Mouse (Mus musculus) limb, embryonic 13.5 days (tissue): ENCODE data around the gene Dexi. TPM values are rescaled to one million over a fixed set of nuclear protein-coding genes. Genes with fewer than 3 reads are reported as not detected.

Experiments used
- ATAC-seq: fragments of 200-750 bp; cut with Nextera tagmentation; 2 replicates; pipeline ENCODE4 v1.8.0; 2017; ENCODE audit warnings: low read depth, moderate number of reproducible peaks, moderate TSS enrichment; ENCODE audit not compliant: low FRiP score
- H3K27ac ChIP-seq: fragments of 300-500 bp; sonication (generic); 2 replicates; pipeline ENCODE4 v1.5.1; 2015; ENCODE audit warnings: inconsistent platforms, mild to moderate bottlenecking, moderate library complexity
- H3K27me3 ChIP-seq: fragments of 300-500 bp; sonication (generic); 2 replicates; pipeline ENCODE4 v1.6.1; 2015; ENCODE audit warnings: mild to moderate bottlenecking, inconsistent platforms
- H3K36me3 ChIP-seq: fragments of 300-500 bp; sonication (generic); 2 replicates; pipeline ENCODE4 v1.6.1; 2015; ENCODE audit warnings: inconsistent platforms, mild to moderate bottlenecking, moderate library complexity
- H3K4me1 ChIP-seq: fragments of 300-500 bp; sonication (generic); 2 replicates; pipeline ENCODE4 v1.6.1; 2015; ENCODE audit warnings: inconsistent platforms
- H3K4me2 ChIP-seq: fragments of 300-500 bp; sonication (generic); replicated peaks from 2 replicates; pipeline ENCODE4 v1.6.1; 2015; ENCODE audit warnings: inconsistent platforms, mild to moderate bottlenecking, moderate library complexity
- H3K4me3 ChIP-seq: fragments of 300-500 bp; sonication (generic); 2 replicates; pipeline ENCODE4 v1.5.1; 2015; ENCODE audit warnings: moderate library complexity, mild to moderate bottlenecking, inconsistent platforms
- H3K9ac ChIP-seq: fragments of 300-500 bp; sonication (generic); 2 replicates; pipeline ENCODE4 v1.6.1; 2015; ENCODE audit warnings: mild to moderate bottlenecking, inconsistent platforms
- H3K9me3 ChIP-seq: fragments of 300-500 bp; sonication (generic); 2 replicates; pipeline ENCODE4 v1.6.1; 2016; ENCODE audit warnings: inconsistent platforms
- WGBS: fragments of 180-500 bp; shearing (Covaris S2); methylation state at CpG from one replicate; pipeline ENCODE4 v1.1.7; 2015; 5-methylcytosine and 5-hydroxymethylcytosine counted together
- polyA plus RNA-seq: library from polyadenylated mRNA; unstranded; fragments of >200 nt; fragmentation: Nextera tagmentation; extraction: Ambion mirVana; gene quantifications from 2 replicates; pipeline ENCODE4 v1.2.1, GENCODE M21; 2015

The Dexi gene
- polyA plus RNA-seq, 1 experiment from 2014 or later, result 23.5 TPM

DNA sequence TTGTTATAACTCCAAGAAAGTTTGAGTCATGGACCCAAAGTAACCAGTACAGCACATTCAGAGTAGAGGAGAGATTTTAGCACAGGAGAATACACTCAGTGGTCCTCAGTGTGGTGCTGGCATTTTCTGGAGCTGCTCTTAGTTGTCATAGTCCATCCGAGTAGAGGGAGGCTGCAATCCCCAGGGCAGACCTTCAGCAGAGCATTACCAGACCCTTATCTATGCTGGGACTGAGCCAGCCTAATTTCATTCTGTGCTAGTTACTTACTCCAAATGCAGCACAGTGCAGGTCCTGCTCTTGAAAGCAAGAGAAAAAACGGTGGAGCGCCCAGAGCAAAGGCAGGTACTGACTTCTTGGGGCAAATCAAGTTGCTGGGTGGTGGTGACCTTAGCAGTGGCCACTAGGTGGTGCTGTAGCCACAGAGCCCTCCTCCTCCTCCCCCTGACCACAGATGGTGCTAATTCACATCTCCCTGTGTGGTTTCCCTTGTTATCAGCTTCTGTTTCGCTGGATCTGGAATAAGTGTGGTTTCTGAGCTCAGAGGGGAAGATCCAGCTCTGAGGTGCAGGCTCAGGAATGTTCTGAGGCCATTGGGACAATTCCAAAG is 22.5 kb upstream of the Dexi start:
- Histone ChIP-seq H3K4me2 (no peak overlapping the region), H3K36me3 (peaks cover 45% of the 10 kb centered on the region), H3K27ac (no peak overlapping the region), H3K9me3 (no peaks in the 10 kb centered on the region), H3K27me3 (no peaks in the 10 kb centered on the region), H3K4me3 (no peak overlapping the region), H3K4me1 (0 out of 2 replicates have a peak, but pooled peaks cover 4% of the 10 kb centered on the region), H3K9ac (no peak overlapping the region)
- peak; percentile 79 for ATAC-seq
- 37% methylated on average over 4 of the region's 4 CpGs for WGBS

DNA sequence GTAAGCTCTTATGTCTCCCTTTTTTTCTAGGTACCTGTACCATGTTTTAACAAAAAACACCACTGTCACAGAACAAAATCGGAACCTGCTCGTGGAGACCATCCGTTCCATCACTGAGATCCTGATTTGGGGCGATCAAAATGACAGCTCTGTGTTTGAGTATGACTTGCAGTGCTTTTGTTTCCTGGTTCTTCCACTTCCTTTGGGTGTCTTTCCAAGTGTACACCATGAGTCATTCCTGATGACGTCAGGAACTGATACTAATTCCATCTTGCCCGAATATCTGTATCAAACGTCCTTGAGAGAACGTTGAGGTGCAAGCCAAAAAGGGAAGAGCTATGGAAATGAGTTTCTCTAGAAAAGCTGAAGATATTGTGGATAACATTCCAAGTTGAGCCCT is 17.1 kb upstream of the Dexi start:
- Histone ChIP-seq H3K4me1 (no peaks in the 10 kb centered on the region), H3K36me3 (peaks cover 38% of the 10 kb centered on the region), H3K4me3 (no peak overlapping the region), H3K27me3 (no peaks in the 10 kb centered on the region), H3K9ac (no peak overlapping the region), H3K4me2 (no peak overlapping the region), H3K9me3 (no peaks in the 10 kb centered on the region), H3K27ac (no peak overlapping the region)
- 91% methylated on average over 8 of the region's 8 CpGs for WGBS
- ATAC-seq, result no peak

DNA sequence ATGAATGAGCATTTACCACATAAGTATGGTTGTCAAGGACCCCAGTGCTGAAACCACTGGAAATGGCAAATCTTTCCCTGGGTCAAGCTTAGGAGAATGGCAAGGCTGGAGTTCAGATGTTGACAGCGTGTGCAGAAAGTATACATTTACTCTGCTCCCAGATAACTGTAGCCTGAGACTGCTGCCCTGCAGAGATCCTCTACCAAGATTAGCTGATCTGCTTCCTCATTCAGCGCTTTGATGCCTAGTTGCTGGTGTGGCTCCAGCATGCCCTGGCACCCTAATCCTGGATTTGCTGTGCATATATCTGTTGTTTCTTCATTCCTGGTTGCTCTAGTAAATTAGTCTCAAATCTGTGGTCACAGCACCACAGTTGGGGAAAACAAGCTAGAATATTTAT is 11.0 kb upstream of the Dexi start:
- Histone ChIP-seq H3K27me3 (no peaks in the 10 kb centered on the region), H3K4me2 (no peak overlapping the region), H3K27ac (no peak overlapping the region), H3K9me3 (no peaks in the 10 kb centered on the region), H3K4me1 (no peaks in the 10 kb centered on the region), H3K4me3 (no peak overlapping the region), H3K9ac (no peak overlapping the region), H3K36me3 (no peaks in the 10 kb centered on the region; the same call in 1 of the 2 replicates)
- 88% methylated on average over 2 of the region's 2 CpGs for WGBS
- no peak for ATAC-seq

DNA sequence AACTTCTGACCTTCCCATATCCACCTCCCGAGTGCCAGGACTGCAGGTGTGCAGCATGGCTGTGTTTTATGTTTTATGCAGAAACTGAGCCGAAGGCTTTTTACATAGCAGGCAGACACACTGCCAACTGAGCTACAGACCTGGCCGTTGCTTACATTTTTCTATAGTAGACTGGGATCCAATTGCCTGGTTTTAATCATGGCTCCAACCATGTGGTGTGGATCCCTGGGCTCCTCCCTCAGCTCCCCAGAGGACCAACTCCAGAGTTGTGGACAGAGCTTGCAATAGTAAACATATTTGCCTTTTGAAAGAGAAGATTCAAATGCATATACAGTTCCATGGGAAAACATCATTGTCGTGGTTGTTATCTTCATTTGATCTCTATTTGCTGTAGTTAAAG is 8.7 kb upstream of the Dexi start:
- no peak for ATAC-seq
- no peak overlapping the region for H3K4me2 ChIP-seq
- no peaks in the 10 kb centered on the region for H3K27me3 ChIP-seq
- H3K9me3 ChIP-seq, result no peaks in the 10 kb centered on the region
- H3K4me3 ChIP-seq, result no peak overlapping the region
- no peak overlapping the region for H3K27ac ChIP-seq
- no peaks in the 10 kb centered on the region; the same call in 1 of the 2 replicates for H3K36me3 ChIP-seq
- H3K9ac ChIP-seq, result no peak overlapping the region
- H3K4me1 ChIP-seq, result peaks cover 5% of the 10 kb centered on the region
- 61% methylated on average over 4 of the region's 4 CpGs for WGBS

DNA sequence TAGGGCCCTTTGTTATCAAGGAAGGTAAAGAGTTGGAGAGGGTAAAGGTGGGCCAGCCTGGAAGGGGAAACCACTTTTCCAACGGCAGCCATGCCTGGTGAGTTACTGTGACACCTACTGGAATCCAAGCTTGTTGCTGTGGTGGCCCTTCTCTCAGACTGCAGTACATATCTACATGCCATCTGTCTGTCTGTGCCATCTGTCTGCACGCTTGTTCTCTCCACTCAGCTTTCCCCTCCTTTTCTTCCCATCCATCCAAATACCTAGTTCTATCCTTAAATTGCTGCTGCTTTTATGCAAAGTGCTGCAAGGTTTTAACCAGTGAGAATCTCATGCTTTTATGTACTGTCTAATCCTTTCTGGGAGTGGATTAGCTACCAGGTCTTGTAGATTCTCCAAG is 6.7 kb upstream of the Dexi start:
- ATAC-seq, result no peak
- Histone ChIP-seq H3K27me3 (no peaks in the 10 kb centered on the region), H3K9me3 (no peaks in the 10 kb centered on the region), H3K4me3 (no peak overlapping the region), H3K36me3 (no peaks in the 10 kb centered on the region; the same call in 1 of the 2 replicates), H3K9ac (no peak overlapping the region; the same call in 1 of the 2 replicates), H3K4me2 (no peak overlapping the region), H3K4me1 (peaks cover 17% of the 10 kb centered on the region), H3K27ac (no peak overlapping the region)
- 79% methylated on average over 2 of the region's 2 CpGs for WGBS

DNA sequence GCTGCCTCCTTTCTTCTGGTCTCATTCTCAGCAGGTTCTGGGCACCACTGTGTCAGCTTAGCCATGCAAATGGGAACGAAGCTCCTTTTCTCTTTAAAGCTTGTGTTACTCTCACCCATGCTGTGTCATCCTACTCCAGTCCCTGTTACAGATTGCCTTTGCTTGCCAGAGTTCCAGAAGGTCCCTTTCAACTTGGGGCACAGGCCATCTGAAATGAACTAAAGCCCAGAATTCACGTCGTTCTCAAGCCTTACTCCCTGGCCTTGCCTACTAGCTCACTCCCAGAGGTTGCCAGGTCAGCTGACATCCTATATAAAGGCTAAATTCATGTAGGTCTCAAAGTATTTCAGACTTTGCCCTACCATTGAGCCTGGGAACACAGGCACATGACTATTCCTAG is 6.1 kb upstream of the Dexi start:
- Histone ChIP-seq H3K27me3 (no peaks in the 10 kb centered on the region), H3K27ac (no peak overlapping the region), H3K9me3 (no peaks in the 10 kb centered on the region), H3K36me3 (no peaks in the 10 kb centered on the region; the same call in 1 of the 2 replicates), H3K4me3 (no peak overlapping the region), H3K4me1 (peaks cover 17% of the 10 kb centered on the region), H3K9ac (no peak overlapping the region), H3K4me2 (no peak overlapping the region)
- no peak for ATAC-seq
- 70% methylated on average over 3 of the region's 3 CpGs for WGBS

DNA sequence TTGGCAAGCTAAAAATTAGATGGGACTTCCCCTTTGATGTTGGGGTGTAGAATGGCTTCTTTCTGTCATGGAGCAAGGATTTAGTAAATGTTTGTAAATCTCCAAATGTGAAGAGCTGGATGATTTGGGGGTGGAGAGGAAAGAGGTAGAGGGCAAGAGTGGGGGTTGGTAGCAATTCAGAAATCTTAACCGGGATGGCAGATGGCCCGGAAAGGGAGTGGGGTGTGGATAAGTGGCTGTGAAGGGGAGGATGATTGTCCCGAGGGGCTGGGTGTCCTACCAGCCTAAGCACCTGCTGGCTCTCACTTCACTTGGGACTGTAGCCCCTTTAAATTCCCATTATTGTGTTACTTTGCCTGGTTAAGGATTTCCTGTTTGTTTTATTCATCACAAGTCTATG is 4.0 kb upstream of the Dexi start:
- peak overlapping the region; percentile 85; the same call in 1 of the 2 replicates for H3K9ac ChIP-seq
- no peak for ATAC-seq
- WGBS, result 63% methylated on average over 3 of the region's 3 CpGs

DNA sequence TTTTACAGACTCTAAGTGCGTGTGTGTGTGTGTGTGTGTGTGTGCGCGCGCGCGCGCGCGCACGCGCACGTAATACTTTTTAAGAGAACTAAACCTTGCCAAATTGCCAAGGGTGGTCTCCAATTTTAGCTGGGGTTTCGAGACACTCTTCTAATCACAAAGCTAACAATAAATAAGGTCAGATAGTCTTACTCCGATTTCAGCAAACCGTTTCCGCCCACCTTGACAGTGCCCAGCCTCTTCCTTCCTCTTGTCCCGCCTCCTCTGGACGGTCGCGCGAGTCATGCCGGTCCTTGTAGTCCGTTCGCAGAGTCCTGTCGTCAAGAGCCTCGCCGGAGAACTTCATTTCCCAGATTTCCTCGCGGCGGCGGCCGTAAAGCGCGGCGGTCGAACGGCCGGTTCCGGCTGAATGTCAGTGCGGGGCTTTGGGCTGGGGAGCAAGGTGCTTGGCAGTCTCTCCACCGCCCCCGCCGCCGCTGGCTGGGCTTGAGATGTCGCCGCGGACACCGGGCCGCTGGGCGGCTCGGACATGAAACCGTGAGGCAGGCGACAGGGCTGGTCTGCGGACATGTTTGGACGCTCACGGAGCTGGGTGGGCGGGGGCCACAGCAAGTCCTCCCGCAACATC is 2.3 kb upstream of the Dexi start, which contains the start of gene Clec16a:
Clec16a (plus strand) TSS at position 345 of the 628 bp plus-strand sequence.
- WGBS, result under 1% methylated on average over 58 of the region's 58 CpGs
- no peaks in the 10 kb centered on the region for H3K27me3 ChIP-seq
- ATAC-seq, result peak; percentile 93
- peaks cover 38% of the 10 kb centered on the region for H3K4me1 ChIP-seq
- H3K9ac ChIP-seq, result peak within 1 kb of the TSS; percentile 85
- H3K4me2 ChIP-seq, result peak within 1 kb of the TSS; percentile 86
- H3K9me3 ChIP-seq, result no peaks in the 10 kb centered on the region
- peak within 1 kb of the TSS; percentile 95 for H3K4me3 ChIP-seq
- no peaks in the 10 kb centered on the region; the same call in 1 of the 2 replicates for H3K36me3 ChIP-seq
- H3K27ac ChIP-seq, result peak within 1 kb of the TSS; percentile 48

More for the DNA sequence above, 4.0 kb upstream of the Dexi start:
- Histone ChIP-seq H3K27me3 (no peaks in the 10 kb centered on the region), H3K4me2 (peak overlapping the region; percentile 86; the same call in 1 of the 2 replicates), H3K4me1 (peaks cover 20% of the 10 kb centered on the region), H3K9me3 (no peaks in the 10 kb centered on the region), H3K4me3 (no peak overlapping the region), H3K36me3 (no peaks in the 10 kb centered on the region; the same call in 1 of the 2 replicates), H3K27ac (no peak overlapping the region)

DNA sequence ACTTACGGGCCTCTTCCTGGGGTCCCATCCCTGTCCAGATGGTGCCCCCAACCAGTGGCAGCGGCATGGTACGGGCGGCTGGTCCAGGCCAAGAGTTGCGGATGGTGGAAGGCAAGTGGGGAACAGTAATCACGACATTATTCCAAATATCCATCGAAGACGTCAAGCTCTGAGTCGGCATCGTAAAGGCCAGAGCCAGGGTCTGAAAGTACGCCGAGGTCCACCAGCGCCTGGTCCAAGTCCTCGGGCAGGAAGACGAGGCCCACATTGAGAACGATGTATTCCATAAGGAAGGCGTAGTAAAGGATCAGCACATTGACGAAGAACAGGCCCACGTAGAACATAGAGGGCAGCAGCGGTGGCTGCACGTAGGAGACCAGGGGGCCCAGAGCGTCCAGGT is 588 bp downstream of the Dexi start:
- ATAC-seq, result no peak
- Histone ChIP-seq H3K4me1 (peaks cover 64% of the 10 kb centered on the region), H3K27me3 (no peaks in the 10 kb centered on the region), H3K9ac (peak overlapping the region; percentile 94), H3K4me3 (peak overlapping the region; percentile 93), H3K36me3 (peaks cover 3% of the 10 kb centered on the region; the same call in 1 of the 2 replicates), H3K4me2 (peak overlapping the region; percentile 95), H3K27ac (peak overlapping the region; percentile 91), H3K9me3 (no peaks in the 10 kb centered on the region)
- WGBS, result 2% methylated on average over 22 of the region's 22 CpGs

DNA sequence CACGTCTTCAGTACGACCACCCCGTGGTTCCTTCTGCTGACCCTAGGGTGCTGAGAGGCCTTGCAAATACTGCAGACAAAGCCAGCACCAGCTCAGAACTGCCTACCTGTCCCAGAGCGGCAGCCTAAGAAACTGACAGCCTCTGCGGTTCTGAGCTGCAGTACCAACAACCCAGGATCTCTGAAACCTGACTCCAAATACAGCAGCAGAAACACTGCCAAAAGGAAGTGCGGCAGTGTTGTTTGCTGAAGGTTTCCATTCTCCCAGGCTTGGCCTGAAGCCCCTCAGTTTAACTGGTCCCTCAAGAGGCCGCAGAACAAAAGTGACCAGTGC is 1.3 kb downstream of the Dexi start:
- Histone ChIP-seq H3K4me3 (peak overlapping the region; percentile 93), H3K4me1 (peaks cover 59% of the 10 kb centered on the region), H3K36me3 (peaks cover 7% of the 10 kb centered on the region; the same call in 1 of the 2 replicates), H3K27me3 (no peaks in the 10 kb centered on the region), H3K9ac (peak overlapping the region; percentile 94), H3K9me3 (no peaks in the 10 kb centered on the region), H3K4me2 (peak overlapping the region; percentile 95), H3K27ac (peak overlapping the region; percentile 48)
- 27% methylated on average over 7 of the region's 7 CpGs for WGBS
- no peak for ATAC-seq

DNA sequence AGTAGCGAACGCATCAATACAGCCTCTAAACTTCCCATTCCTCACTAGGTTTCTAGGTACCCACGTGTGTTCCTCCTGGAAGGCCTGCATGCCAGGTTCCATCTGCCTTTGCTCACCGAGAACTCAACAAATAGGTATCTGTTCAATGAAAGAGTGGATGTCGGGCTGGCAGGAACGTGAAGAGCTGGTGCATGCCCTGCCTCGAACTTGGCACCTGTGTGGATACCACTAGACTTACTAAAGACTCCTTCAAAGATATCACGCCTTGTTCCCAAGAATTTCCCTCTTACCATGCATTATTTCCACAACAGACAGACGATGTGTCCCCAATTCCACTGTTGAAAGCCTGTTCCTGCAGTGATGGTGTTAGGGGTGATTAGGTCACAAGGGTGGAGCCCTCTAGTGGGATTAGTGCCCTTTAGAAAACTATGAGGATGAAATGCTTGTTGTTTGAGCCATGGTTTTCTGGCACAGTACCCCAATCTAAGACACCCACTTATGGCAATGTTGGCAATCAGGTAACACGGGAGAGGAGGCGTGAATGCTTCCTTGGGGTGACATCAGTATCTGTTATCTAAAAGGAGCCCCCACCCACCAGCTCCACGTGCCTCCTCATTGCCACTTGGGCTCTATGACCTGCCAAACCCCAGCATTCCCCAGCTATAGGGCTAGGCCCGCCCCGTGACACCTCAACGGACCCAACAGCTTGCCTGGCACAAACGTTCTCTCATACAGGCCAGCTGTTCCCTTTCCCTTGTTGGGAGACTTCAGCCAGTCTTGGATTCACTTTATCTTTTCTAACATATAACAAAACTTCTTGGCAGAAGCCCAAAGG is 1.9 kb downstream of the Dexi start:
- ATAC-seq, result no peak
- Histone ChIP-seq H3K36me3 (peaks cover 10% of the 10 kb centered on the region), H3K4me1 (peaks cover 54% of the 10 kb centered on the region), H3K9ac (peak overlapping the region; percentile 94), H3K4me2 (peak overlapping the region; percentile 95), H3K27me3 (no peaks in the 10 kb centered on the region), H3K4me3 (peak overlapping the region; percentile 93), H3K27ac (peak overlapping the region; percentile 48), H3K9me3 (no peaks in the 10 kb centered on the region)
- 67% methylated on average over 16 of the region's 16 CpGs for WGBS

DNA sequence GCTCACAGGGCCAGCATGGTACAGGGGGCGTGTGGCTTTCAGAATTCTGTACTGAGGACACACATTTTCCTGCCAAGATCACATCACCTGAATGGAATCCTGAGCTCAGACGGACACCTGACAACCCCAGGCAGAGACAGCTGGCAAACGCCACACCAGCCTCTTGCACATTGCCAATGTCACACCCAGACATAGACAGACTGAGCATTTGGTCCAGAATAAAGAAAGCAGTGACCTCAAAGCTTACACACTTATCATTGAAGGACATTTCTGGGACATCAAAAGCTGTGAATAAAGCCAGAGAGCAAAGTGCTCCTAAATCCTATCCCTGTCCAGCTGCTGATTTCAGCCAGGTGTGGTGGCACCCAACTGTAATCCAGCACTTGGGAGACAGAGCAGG is 5.9 kb downstream of the Dexi start:
- peaks cover 46% of the 10 kb centered on the region for H3K4me1 ChIP-seq
- H3K27ac ChIP-seq, result no peak overlapping the region
- H3K27me3 ChIP-seq, result no peaks in the 10 kb centered on the region
- 78% methylated on average over 3 of the region's 3 CpGs for WGBS
- no peak overlapping the region for H3K9ac ChIP-seq
- H3K36me3 ChIP-seq, result peaks cover 40% of the 10 kb centered on the region
- H3K9me3 ChIP-seq, result no peaks in the 10 kb centered on the region
- no peak overlapping the region for H3K4me3 ChIP-seq
- ATAC-seq, result no peak
- H3K4me2 ChIP-seq, result no peak overlapping the region
